Mouse (Mus musculus) left cerebral cortex, adult 8-10 months (tissue): ENCODE data around the gene Pdgfa. TPM values are rescaled to one million over a fixed set of nuclear protein-coding genes. Genes with fewer than 3 reads are reported as not detected.

Experiments
- DNase-seq, 2 experiments: peaks; one replicate each; pipeline ENCODE4 v3.0.0; 2022; ENCODE audit warnings: low spot score in 2 of 2
- total RNA-seq, 4 experiments: library from RNA; stranded (reverse); gene quantifications; 2 replicates each; pipeline ENCODE4 v1.2.4; 2022

Gene Pdgfa
- total RNA-seq, 4 experiments from 2014 or later = 41.9 to 48.3 (median 44.5) TPM

GRCm38 (mm10) chr5:138994786-138995720 is 2.1 kb downstream of the Pdgfa start:
- peak; percentile 62 to 65 for DNase-seq

- peak in 1 of 2 experiments; percentile 45 for DNase-seq
These were observed 2.9 kb downstream of the Pdgfa start for GRCm38 (mm10) chr5:138994108-138994785.

GRCm38 (mm10) chr5:138993371-138994107 is 3.6 kb downstream of the Pdgfa start:
- DNase-seq = no peak

- DNase-seq = no peak
These were observed 4.4 kb downstream of the Pdgfa start for GRCm38 (mm10) chr5:138992611-138993370.

GRCm38 (mm10) chr5:138991734-138992133 is 5.4 kb downstream of the Pdgfa start:
- no peak for DNase-seq

GRCm38 (mm10) chr5:138990659-138991380 is 6.3 kb downstream of the Pdgfa start:
- no peak for DNase-seq

GRCm38 (mm10) chr5:138989567-138989966 is 7.6 kb downstream of the Pdgfa start:
- DNase-seq = no peak

- DNase-seq = no peak
These were observed 8.4 kb downstream of the Pdgfa start for GRCm38 (mm10) chr5:138988764-138989163.

- no peak for DNase-seq
These were observed 9.2 kb downstream of the Pdgfa start for GRCm38 (mm10) chr5:138987994-138988393.

GRCm38 (mm10) chr5:138981921-138982320 is 15.2 kb downstream of the Pdgfa start:
- DNase-seq = no peak

- DNase-seq = no peak
These were observed 16.6 kb downstream of the Pdgfa start for GRCm38 (mm10) chr5:138980608-138981007.

GRCm38 (mm10) chr5:138979840-138980239 is 17.3 kb downstream of the Pdgfa start:
- no peak for DNase-seq

- no peak for DNase-seq
These were observed 19.4 kb downstream of the Pdgfa start for GRCm38 (mm10) chr5:138977759-138978158.

- no peak for DNase-seq
These were observed 22.2 kb downstream of the Pdgfa start for GRCm38 (mm10) chr5:138974911-138975485.

- no peak for DNase-seq
These were observed 23.7 kb downstream of the Pdgfa start for GRCm38 (mm10) chr5:138973480-138973879.

GRCm38 (mm10) chr5:138971405-138971804 is 25.8 kb downstream of the Pdgfa start:
- no peak for DNase-seq

GRCm38 (mm10) chr5:138970056-138970490 is 27.1 kb downstream of the Pdgfa start:
- no peak for DNase-seq

- DNase-seq = no peak
These were observed 31.0 kb downstream of the Pdgfa start for GRCm38 (mm10) chr5:138966033-138966724.

GRCm38 (mm10) chr5:138965590-138965989 is 31.6 kb downstream of the Pdgfa start:
- DNase-seq = no peak
